Comparison of ENCODE assay signal across 8 mouse cellular contexts in the genomic region with DNA sequence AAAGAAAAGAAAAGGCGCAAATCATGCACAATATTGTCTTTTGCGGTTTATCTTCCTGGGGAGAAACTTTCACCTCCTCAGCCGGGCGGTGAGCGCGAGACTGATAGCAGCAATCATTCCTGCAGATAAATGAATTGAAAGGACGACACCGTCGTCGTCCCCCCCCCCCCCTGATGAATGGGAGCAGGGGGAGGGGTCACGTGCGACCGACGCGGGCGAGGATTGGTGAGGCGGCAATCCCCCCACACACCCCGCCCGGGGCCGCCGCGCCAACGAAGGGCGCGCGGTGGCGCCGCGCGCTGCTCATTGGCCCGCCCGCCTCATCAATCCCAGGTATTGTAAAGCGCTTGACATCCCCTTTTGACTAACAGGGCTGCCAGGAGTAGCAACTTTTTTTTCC. TPM values are rescaled to one million over a fixed set of nuclear protein-coding genes. Genes with fewer than 3 reads are reported as not detected.
A peak's percentile ranks its signal among the peaks of the same experiment; 100 is the strongest.
DNase-seq lines count a peak whose midpoint lies in the region; ATAC-seq and TF ChIP-seq lines count a peak whose summit lies in the region.

A gene (minus strand): TSS at position 147 of the 400 bp plus-strand sequence.

- peak within 1 kb of the TSS; percentile 93 for H3ac ChIP-seq in myocyte (ENCODE audit: control insufficient read depth, insufficient read length)

- no peaks in the 10 kb centered on the region for H3K36me3 ChIP-seq in testis, adult 2 months (ENCODE audit: control insufficient read depth, insufficient read depth, low read length)
- no peaks in the 10 kb centered on the region for H3K36me3 ChIP-seq in intestine, embryonic 16.5 days (ENCODE audit: control insufficient read depth, insufficient read depth, low read length)
- H3K36me3 ChIP-seq in myocyte (ENCODE audit: control insufficient read depth, insufficient read depth), result no peaks in the 10 kb centered on the region

- peaks cover 21% of the 10 kb centered on the region for H3K27me3 ChIP-seq in testis, adult 2 months (ENCODE audit: control insufficient read depth, insufficient read depth, low read length)
- H3K27me3 ChIP-seq in intestine, embryonic 16.5 days (replicated peaks; ENCODE audit: control insufficient read depth, insufficient read depth, low read length), result peaks cover 84% of the 10 kb centered on the region
- H3K27me3 ChIP-seq in myocyte (ENCODE audit: control insufficient read depth, insufficient read depth, insufficient read length), result no peaks in the 10 kb centered on the region

- H3K9ac ChIP-seq in intestine, embryonic 16.5 days (ENCODE audit: low read depth, low read length), result no peak within 1 kb of the TSS

- peaks cover 16% of the 10 kb centered on the region for H3K79me2 ChIP-seq in myocyte (ENCODE audit: control insufficient read depth, insufficient read depth)

- DNase-seq in frontal cortex, postnatal 10 days (ENCODE audit: low spot score in 2 of 2), result peak; percentile 54 to 62
- DNase-seq in frontal cortex, postnatal 36 days (ENCODE audit: low spot score in 2 of 2), result no peak
- DNase-seq in testis, postnatal 10 days (ENCODE audit: low spot score), result no peak
- DNase-seq in adrenal gland, adult (ENCODE audit: inconsistent age in 2 of 2, low spot score in 1 of 2), result no peak
- DNase-seq in adrenal gland, postnatal 10 days, result no peak

- 0% methylated on average over 31 of the region's 33 CpGs for WGBS in intestine, embryonic 16.5 days

- peak within 1 kb of the TSS; percentile 31 for H3K4me3 ChIP-seq in testis, adult 2 months (ENCODE audit: control insufficient read depth, low read depth, low read length)
- peak within 1 kb of the TSS; percentile 39 for H3K4me3 ChIP-seq in intestine, embryonic 16.5 days (ENCODE audit: low read length)
- peak within 1 kb of the TSS; percentile 51 for H3K4me3 ChIP-seq in myocyte

- TF ChIP-seq CTCF in testis, adult 2 months (IDR thresholded peaks at IDR 0.05; ENCODE audit: control insufficient read depth, insufficient read depth, insufficient replicate concordance, low read depth, low read length), result no peak

- no peak for TF ChIP-seq POLR2A in testis, adult 2 months (IDR thresholded peaks at IDR 0.05; ENCODE audit: control insufficient read depth, low read depth, low read length)
- TF ChIP-seq POLR2A in myocyte (IDR thresholded peaks at IDR 0.05; ENCODE audit: insufficient read length, low read depth), result no peak

- no peak within 1 kb of the TSS for H3K27ac ChIP-seq in testis, adult 2 months (ENCODE audit: control insufficient read depth, insufficient read depth, low read depth, low read length)
- H3K27ac ChIP-seq in intestine, embryonic 16.5 days (ENCODE audit: low read length), result no peak within 1 kb of the TSS

- H3K4me1 ChIP-seq in testis, adult 2 months (ENCODE audit: control insufficient read depth, insufficient read depth, low read length), result peaks cover 19% of the 10 kb centered on the region
- H3K4me1 ChIP-seq in intestine, embryonic 16.5 days (ENCODE audit: control insufficient read depth, insufficient read depth, low read length), result peaks cover 15% of the 10 kb centered on the region

- H3K9me3 ChIP-seq in intestine, embryonic 16.5 days (ENCODE audit: control insufficient read depth, low read length), result no peaks in the 10 kb centered on the region

- H3K4me2 ChIP-seq in intestine, embryonic 16.5 days (ENCODE audit: low read depth, low read length), result peak within 1 kb of the TSS; percentile 45
- H3K4me2 ChIP-seq in myocyte (ENCODE audit: low read depth), result peak within 1 kb of the TSS; percentile 50

- ATAC-seq in intestine, embryonic 16.5 days, result no peak

TF ChIP-seq in myocyte, 11 proteins besides CTCF, POLR2A, EP300 and RAD21:
- TF ChIP-seq CEBPB (IDR thresholded peaks at IDR 0.05; ENCODE audit: insufficient read depth, poor library complexity, severe bottlenecking) (no peak), USF1 (IDR thresholded peaks at IDR 0.05; ENCODE audit: low read depth) (peak; percentile 32), REST (IDR thresholded peaks at IDR 0.05; ENCODE audit: insufficient read depth, insufficient read length) (no peak)

RNA-seq across cellular contexts. Expression of the gene that starts here (rescaled TPM):
- polyA plus RNA-seq in testis, adult 2 months (2012; rRNA removed), result 0.28 and 0.86 TPM in 2 replicates
- not detected in 2 replicates for polyA plus RNA-seq in intestine, embryonic 16.5 days (2015; fragmentation: Nextera tagmentation; extraction: Ambion mirVana)
- 5.4 TPM for polyA plus RNA-seq in myocyte (2012; fragmentation: generic; extraction: Trizol)
- under 1 TPM; 0.18 to 0.51 TPM for total RNA-seq in adrenal gland, postnatal 10 days (2021)

Comparison
In these comparisons a context has a peak if more than half of its experiments do, and no peak if none do; other contexts are left out.
1. DNase-seq: peak in frontal cortex, postnatal 10 days (2 of 2); none in frontal cortex, postnatal 36 days (0 of 2), testis, postnatal 10 days (single experiment), adrenal gland, adult (0 of 2) and adrenal gland, postnatal 10 days (single experiment).
2. Peak in every context shown above with its lines, with median percentiles within 50 percentile points of each other: H3K4me3 ChIP-seq.